ENCODE assay signal across 8 mouse cellular contexts in genomic region chr14:54375916-54376315, GRCm38 (mm10). TPM values are rescaled to one million over a fixed set of nuclear protein-coding genes. Genes with fewer than 3 reads are reported as not detected.
A peak's percentile ranks its signal among the peaks of the same experiment; 100 is the strongest.
DNase-seq lines count a peak whose midpoint lies in the region; ATAC-seq and TF ChIP-seq lines count a peak whose summit lies in the region.
"Had no signal": no experiment of that assay in that cellular context is flagged by ENCODE, and none has a peak within 500 bp of the region (broad histone marks: within the 10 kb centered on the region; RNA-seq: fewer than 3 reads in every experiment).

No protein-coding gene starts in this region.

- H3K9me3 ChIP-seq in embryonic facial prominence, embryonic 14.5 days (ENCODE audit: control insufficient read depth, low read length) = no peaks in the 10 kb centered on the region
- H3K9me3 ChIP-seq in forebrain, embryonic 12.5 days = peaks cover 3% of the 10 kb centered on the region; the same call in 1 of the 2 replicates

- no peak for DNase-seq in left cerebral cortex, adult 2 months (ENCODE audit: extremely low spot score in 1 of 2, low spot score in 2 of 2)
- DNase-seq in left cerebral cortex, adult 9 months (ENCODE audit: low spot score in 2 of 2) = no peak
- DNase-seq in MEL-GATA-1-ER (ENCODE audit: extremely low read depth, low read depth) = peak; percentile 14
- peak; percentile 29 for DNase-seq in embryonic facial prominence, embryonic 14.5 days (ENCODE audit: low spot score)
- peak; percentile 61 for DNase-seq in lung, postnatal 25 days (ENCODE audit: low spot score)
- no peak for DNase-seq in right cerebral cortex, postnatal 36 days (ENCODE audit: low spot score in 2 of 2)

- no peaks in the 10 kb centered on the region for H3K4me1 ChIP-seq in embryonic facial prominence, embryonic 14.5 days (ENCODE audit: control insufficient read depth, insufficient read depth, low read length)
- H3K4me1 ChIP-seq in forebrain, embryonic 12.5 days = no peaks in the 10 kb centered on the region

- peak; percentile 62 for TF ChIP-seq CTCF in left cerebral cortex, adult 2 months (IDR thresholded peaks at IDR 0.05)

- H3K4me2 ChIP-seq in embryonic facial prominence, embryonic 14.5 days (ENCODE audit: low read depth, low read length) = no peak overlapping the region
- H3K4me2 ChIP-seq in forebrain, embryonic 12.5 days = no peak overlapping the region

- H3K27me3 ChIP-seq in embryonic facial prominence, embryonic 14.5 days (replicated peaks; ENCODE audit: control insufficient read depth, insufficient read depth, low read length) = no peaks in the 10 kb centered on the region
- no peaks in the 10 kb centered on the region for H3K27me3 ChIP-seq in forebrain, embryonic 12.5 days

- ATAC-seq in embryonic facial prominence, embryonic 14.5 days (ENCODE audit: low read depth) = no peak
- ATAC-seq in forebrain, embryonic 12.5 days (ENCODE audit: low FRiP score) = no peak

- no peak overlapping the region for H3K27ac ChIP-seq in left cerebral cortex, adult 2 months
- H3K27ac ChIP-seq in embryonic facial prominence, embryonic 14.5 days (replicated peaks; ENCODE audit: low read depth, low read length) = no peak overlapping the region
- H3K27ac ChIP-seq in forebrain, embryonic 12.5 days = no peak overlapping the region

- 74% methylated on average over 3 of the region's 3 CpGs for WGBS in embryonic facial prominence, embryonic 14.5 days
- WGBS in forebrain, embryonic 12.5 days = 82% methylated on average over 3 of the region's 3 CpGs

- peaks cover 9% of the 10 kb centered on the region; the same call in 1 of the 2 replicates for H3K36me3 ChIP-seq in embryonic facial prominence, embryonic 14.5 days (ENCODE audit: control insufficient read depth, insufficient read depth, low read length)
- peaks cover 6% of the 10 kb centered on the region for H3K36me3 ChIP-seq in forebrain, embryonic 12.5 days (replicated peaks)

- no peak overlapping the region for H3K9ac ChIP-seq in embryonic facial prominence, embryonic 14.5 days (ENCODE audit: low read depth, low read length)
- H3K9ac ChIP-seq in forebrain, embryonic 12.5 days = no peak overlapping the region

- H3K4me3 ChIP-seq in left cerebral cortex, adult 2 months = no peak overlapping the region
- no peak overlapping the region for H3K4me3 ChIP-seq in embryonic facial prominence, embryonic 14.5 days (ENCODE audit: low read depth, low read length)
- no peak overlapping the region for H3K4me3 ChIP-seq in forebrain, embryonic 12.5 days (replicated peaks)
- H3K4me3 ChIP-seq: erythroblast, embryonic 14.5 days had no signal

- intact Hi-C loops in left cerebral cortex, adult 2 months (cut with DNase I) = no loop called here

RNA-seq across cellular contexts. Expression of gene Oxa1l, which starts 15.3 kb away (rescaled TPM):
- total RNA-seq in left cerebral cortex, adult 2 months (2021) = 10 to 100 TPM; 49.1 to 51.1 TPM
- 47.0 and 48.6 TPM in 2 replicates for polyA plus RNA-seq in embryonic facial prominence, embryonic 14.5 days (2014; fragmentation: Nextera tagmentation; extraction: Ambion mirVana)
- polyA plus RNA-seq in forebrain, embryonic 12.5 days (2016; fragmentation: Nextera tagmentation; extraction: Ambion mirVana) = 42.6 and 52.9 TPM in 2 replicates

RNA-seq across cellular contexts. Expression of gene Slc7a7, which starts 41.7 kb away (rescaled TPM):
- 1 to 10 TPM; 1.6 to 3.4 TPM for total RNA-seq in left cerebral cortex, adult 2 months (2021)
- 6.3 and 7.7 TPM in 2 replicates for polyA plus RNA-seq in embryonic facial prominence, embryonic 14.5 days (2014; fragmentation: Nextera tagmentation; extraction: Ambion mirVana)
- 4.2 and 5.4 TPM in 2 replicates for polyA plus RNA-seq in forebrain, embryonic 12.5 days (2016; fragmentation: Nextera tagmentation; extraction: Ambion mirVana)

RNA-seq across cellular contexts. Expression of gene Mrpl52, which starts 50.8 kb away (rescaled TPM):
- 10 to 100 TPM; 78.6 to 79.2 TPM for total RNA-seq in left cerebral cortex, adult 2 months (2021)
- polyA plus RNA-seq in embryonic facial prominence, embryonic 14.5 days (2014; fragmentation: Nextera tagmentation; extraction: Ambion mirVana) = 226 and 241 TPM in 2 replicates
- polyA plus RNA-seq in forebrain, embryonic 12.5 days (2016; fragmentation: Nextera tagmentation; extraction: Ambion mirVana) = 274 and 307 TPM in 2 replicates

RNA-seq across cellular contexts. Expression of gene Mmp14, which starts 55.5 kb away (rescaled TPM):
- total RNA-seq in left cerebral cortex, adult 2 months (2021) = 10 to 100 TPM; 10.3 to 13.8 TPM
- polyA plus RNA-seq in embryonic facial prominence, embryonic 14.5 days (2014; fragmentation: Nextera tagmentation; extraction: Ambion mirVana) = 235 and 254 TPM in 2 replicates
- polyA plus RNA-seq in forebrain, embryonic 12.5 days (2016; fragmentation: Nextera tagmentation; extraction: Ambion mirVana) = 76.0 and 79.2 TPM in 2 replicates

Comparison
In these comparisons a context has a peak if more than half of its experiments do, and no peak if none do; other contexts are left out.
1. DNase-seq: peak in MEL-GATA-1-ER (single experiment), embryonic facial prominence, embryonic 14.5 days (single experiment) and lung, postnatal 25 days (single experiment); none in left cerebral cortex, adult 2 months (0 of 2), left cerebral cortex, adult 9 months (0 of 2) and right cerebral cortex, postnatal 36 days (0 of 2).